Mouse (Mus musculus) embryo, embryonic 10.5 days (tissue): Measurements from ENCODE around the gene Osbpl6.

Source experiments
- DNase-seq: peaks from one replicate; pipeline ENCODE4 v3.0.0-alpha.2; 2015; ENCODE audit warnings: low spot score

Gene Osbpl6

GRCm38 (mm10) chr2:76648666-76649141 is 242.4 kb downstream of the Osbpl6 start:
- no peak for DNase-seq
